Mouse (Mus musculus) thymus, postnatal 4 days (tissue): ENCODE results near the gene Wdr18.
A peak's percentile ranks its signal among the peaks of the same experiment; 100 is the strongest.

ENCODE experiments used
- DNase-seq: peaks from one replicate; pipeline ENCODE4 v3.0.0; 2021

Gene Wdr18

DNA sequence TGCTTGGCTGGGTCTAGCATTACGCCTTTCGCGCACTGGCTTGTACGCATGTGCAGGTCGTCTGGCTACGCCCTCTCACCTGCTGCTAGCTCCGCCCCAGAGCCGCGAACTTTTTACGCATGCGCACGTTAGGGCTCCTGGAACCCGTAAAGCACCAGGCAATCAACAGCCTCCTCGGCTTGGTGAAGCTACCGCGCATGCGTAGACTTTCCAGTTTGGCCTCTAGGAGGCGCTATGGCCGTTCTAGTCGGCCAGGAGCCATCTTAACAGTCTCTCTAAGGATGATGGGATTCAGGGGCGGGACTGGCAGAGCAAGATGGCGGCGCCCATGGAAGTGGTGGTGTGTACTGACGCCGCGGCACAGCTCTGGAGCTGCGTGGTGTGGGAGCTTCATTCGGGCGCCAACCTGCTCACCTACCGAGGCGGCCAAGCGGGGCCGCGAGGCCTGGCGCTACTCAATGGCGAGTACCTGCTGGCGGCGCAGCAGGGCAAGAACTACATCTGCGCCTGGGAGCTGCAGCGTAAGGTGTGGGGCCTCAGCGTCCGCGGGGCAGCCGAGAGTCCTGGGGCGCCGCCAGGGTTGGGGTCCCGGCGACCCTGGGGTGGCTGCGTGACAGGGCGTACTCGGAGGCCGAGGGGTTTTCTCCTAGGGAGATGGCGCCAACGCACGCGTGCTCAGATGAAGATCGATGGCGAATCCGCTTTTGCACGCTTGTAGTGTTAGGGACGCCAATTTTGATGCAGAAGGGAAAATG lies at the start of gene Wdr18:
Wdr18 (plus strand) TSS at position 306 of the 755 bp plus-strand sequence.
- DNase-seq = peak; percentile 99

DNA sequence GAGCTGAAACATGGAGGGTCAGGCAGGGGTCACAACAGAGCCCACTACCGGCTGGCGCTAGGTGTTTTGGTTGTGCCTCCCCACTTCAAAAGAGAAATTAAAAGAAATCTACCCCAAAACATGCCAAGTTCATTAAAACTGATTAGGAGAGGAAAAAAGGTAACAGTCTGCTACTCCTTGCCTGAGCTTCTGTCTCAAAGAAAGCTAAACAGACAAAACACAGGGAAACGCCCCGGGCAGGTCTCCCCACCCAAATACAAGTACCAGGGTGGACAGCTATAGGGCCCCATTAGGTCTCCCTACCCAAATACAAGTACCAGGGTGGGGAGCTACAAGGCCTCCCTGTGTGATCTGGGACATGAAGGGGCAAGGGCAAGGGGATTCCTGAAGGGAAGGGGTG lies 49.4 kb upstream of the Wdr18 start, which contains the start of gene Gm26602:
Gm26602 (plus strand) TSS at position 301 of the 400 bp plus-strand sequence.
- no peak for DNase-seq

DNA sequence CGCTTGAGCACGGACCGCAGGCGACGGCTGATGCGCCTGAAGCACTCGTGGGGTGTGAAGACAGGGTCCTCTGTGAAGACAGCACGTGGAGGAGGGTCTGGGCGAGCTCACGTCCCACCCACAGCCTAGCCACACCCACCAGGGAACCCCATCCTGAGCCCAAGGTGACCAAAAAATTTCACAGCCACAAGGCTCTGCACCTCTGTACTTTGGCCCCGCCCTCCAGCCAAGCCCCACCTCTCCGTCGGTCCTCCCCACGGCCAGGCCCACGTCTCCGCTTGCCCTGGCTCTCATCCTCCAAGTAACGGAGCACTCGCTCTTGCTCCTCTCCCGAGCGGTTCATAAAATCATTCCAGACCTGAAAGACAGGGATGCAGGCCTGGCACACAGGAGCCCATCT lies 47.5 kb upstream of the Wdr18 start:
- DNase-seq = no peak

DNA sequence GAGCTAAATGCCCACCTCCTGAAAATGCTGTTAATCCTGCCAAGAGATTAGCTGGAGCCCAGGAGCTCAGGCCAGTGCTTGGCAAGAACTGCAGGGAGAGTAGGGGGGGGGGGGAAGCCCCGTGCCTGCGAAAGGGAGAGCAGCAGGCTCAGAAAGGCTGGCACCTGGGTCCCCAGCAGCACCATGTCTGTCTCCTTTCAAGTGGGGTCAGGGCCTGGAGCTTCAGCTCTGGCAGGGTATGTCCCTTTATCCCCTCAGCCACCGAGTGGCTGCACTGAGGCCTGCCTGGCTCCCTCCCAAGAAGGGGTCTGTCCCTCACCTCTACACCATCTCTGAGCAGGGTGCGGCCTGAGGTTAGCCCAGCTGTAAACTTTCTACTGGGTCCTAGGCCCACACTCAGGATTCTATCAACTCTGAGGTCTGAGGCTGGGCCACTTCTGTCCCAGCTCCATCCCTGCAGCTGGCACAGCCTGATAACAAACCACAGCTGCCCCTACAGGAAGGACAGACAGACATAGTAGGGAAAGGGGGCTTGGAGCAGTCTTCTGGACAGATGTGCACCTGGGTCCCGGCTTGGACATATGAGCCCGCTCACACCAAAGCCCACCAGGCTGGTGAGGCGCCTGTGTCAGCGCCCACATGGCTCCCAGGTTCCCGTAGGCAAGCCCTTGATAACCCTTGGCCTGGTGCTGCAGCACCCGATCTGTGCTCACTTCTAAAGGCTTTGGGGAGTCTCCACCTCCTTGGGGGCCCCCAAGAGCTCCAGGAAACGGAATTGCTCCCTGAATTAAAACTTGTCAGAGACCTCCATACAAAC lies 45.6 kb upstream of the Wdr18 start:
- DNase-seq = no peak

DNA sequence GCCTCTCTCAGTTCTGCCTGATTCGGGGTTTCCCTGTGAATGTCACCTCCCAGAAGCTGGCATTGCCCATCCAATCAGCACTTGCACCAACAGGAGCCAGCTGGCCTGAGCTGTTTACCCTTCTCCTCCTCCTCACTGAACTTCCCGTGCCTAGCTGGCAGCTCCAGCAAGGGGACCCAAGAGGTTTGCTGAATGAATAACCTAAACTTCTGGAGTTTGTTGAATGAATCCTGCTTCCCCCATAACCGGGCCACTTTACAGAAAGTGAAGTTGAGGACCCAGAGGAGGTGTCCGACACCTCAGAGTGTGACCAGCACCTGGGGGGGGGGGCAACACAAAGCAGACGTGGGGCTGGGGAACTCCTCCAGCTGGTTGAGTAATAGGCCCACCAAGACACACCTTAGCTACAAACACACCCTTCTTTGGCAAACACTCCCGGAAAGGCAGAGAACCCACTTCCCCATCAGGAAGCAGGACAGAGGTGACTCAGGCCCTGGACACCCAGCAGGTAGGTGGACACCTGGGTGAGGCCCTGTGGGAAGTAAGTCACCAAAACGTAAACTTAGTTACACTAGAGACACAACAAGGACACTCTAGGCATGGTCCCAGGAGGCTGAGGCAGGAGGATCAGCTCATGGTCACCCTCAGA lies 44.9 kb upstream of the Wdr18 start:
- no peak for DNase-seq

DNA sequence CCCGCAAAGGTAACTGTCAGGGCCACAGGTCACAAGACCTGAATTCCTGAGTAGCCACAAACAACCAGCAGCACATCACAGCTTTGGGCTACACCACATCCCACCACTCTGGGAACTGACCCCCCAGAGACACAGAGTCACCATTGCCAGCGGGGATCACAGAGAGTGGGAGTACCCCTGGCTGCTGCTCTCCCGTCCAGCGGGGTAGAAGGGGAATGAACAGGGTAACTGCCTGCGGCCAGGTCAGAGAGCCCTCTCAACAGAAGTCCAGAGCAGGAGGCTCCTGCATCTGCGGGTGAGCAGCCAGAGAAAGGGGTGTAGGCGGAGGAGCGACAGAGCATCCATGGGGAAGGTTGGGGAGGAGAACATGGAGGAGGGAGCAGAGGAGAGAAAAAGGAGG lies 43.9 kb upstream of the Wdr18 start:
- DNase-seq = no peak

DNA sequence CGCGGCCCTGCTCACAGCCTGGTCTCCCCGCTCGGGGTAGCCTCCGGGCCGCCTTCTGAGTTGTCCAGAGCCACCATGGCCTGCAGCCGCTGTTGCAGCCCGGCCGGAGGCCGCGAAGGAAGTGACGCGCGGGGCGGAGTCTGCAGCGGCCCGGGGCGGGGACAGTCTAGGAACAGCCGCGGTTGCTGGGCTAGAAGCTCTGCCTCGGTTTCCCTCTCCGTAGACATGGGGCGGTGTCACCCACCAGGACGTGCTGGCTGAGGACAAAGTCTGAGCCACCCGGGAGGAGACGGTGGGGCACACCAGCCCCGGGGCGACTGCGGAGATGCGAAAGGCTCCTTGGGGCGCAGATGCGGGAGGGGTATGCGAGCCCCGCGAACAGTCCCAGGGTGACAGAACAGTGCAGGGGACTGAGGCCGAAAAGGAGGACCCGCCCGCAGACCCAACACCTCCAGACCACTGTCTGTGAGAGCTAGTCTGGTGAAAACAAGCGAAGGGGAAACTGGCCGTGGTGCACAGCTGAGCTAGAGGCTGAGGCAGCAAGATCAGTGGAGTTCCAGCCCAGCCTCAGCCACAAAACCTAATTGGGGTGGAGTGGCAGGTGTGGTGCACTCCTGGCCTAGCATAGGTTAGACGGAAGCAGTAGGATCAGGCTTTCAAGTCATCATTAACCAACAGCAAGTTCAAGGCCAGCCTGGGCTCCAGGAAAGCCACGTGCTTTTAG lies 43.0 kb upstream of the Wdr18 start, which contains the start of gene Kiss1r:
Kiss1r (plus strand) TSS at position 164 of the 724 bp plus-strand sequence.
- peak; percentile 93 for DNase-seq

DNA sequence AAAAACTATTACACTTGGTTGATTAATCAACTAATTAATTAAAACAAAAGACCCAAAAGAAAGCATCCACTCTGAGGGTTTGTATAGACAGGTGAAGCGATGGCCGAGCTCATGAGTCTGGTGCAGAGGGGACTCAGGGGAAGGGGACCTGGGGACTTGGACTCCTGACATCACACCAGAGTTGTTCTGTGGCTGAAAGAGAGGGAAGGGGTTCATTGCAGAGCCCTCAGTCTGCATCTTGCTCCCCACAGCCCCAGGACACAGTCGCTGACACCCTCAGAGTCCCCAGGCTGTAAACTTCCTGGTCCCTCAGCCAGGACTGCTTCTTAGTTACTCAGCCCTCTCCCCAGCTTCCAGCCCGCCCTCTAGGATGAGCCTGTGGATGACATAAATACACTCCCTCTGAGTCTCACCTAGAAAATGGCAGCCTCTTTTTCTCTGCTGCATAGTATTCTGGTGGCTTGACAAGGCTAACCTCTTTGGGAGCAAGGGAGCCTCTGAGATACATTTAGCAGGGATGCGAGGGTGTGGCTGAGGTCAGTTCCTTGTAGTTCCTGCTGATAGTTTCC lies 42.3 kb upstream of the Wdr18 start:
- DNase-seq = no peak

DNA sequence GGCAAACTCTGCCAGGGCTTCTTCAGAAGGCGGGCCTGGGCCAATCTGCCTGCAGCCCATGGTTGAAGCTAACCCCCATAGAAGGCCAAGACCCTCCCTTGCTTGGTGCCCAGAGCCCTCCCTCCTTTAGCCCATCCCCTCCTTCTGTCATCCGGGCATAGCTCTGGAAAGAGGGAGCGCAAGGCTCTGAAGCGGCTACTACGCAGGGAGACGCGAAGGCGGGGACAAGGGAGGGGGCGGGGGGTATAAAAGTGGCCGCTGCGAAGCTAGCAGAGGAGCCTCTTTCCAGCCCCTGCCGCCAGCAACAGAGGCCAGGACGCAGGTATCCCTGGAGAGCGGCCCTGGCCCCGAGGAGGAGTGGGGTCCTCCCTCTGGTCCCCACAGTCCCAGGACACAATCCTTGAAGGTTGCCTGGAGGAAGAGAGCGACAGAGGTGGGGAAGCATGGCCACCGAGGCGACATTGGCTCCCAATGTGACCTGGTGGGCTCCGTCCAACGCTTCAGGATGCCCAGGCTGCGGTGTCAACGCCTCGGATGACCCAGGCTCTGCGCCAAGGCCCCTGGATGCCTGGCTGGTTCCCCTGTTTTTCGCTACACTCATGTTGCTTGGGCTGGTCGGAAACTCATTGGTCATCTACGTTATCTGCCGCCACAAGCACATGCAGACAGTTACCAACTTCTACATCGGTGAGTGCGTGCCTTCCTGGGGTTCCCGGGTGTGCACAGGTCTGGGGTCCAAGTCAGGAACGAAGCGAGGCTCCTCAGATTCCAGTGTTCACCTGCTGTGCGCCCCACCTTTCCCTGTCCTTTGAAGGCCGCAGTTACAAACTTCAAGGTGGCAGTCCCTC lies 41.5 kb upstream of the Wdr18 start:
- no peak for DNase-seq

DNA sequence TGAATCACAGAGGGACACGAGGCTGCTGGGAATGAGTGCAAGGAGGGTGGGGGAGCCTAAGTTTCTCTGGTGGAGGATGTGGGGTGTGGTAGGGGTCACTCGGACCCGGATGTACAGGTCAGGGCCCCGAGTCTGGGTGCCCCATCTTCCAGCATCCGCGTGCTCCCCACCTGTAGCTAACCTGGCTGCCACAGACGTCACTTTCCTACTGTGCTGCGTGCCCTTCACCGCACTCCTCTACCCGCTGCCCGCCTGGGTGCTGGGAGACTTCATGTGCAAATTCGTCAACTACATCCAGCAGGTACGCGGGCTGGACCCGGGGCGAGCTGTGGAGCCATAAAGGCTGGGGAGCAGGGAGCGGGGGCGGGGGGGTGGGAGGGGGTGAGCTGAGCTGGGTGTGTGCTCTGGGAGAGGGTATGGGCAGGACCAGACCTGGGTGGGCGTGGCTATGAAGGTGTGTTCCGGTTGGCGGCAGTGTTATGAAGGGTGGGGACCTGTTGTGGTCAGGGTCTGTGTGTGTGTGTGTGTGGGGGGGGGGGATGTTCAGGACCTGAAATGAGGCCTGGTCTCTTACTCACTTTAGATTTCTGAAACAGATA lies 40.6 kb upstream of the Wdr18 start:
- DNase-seq = peak; percentile 64

DNA sequence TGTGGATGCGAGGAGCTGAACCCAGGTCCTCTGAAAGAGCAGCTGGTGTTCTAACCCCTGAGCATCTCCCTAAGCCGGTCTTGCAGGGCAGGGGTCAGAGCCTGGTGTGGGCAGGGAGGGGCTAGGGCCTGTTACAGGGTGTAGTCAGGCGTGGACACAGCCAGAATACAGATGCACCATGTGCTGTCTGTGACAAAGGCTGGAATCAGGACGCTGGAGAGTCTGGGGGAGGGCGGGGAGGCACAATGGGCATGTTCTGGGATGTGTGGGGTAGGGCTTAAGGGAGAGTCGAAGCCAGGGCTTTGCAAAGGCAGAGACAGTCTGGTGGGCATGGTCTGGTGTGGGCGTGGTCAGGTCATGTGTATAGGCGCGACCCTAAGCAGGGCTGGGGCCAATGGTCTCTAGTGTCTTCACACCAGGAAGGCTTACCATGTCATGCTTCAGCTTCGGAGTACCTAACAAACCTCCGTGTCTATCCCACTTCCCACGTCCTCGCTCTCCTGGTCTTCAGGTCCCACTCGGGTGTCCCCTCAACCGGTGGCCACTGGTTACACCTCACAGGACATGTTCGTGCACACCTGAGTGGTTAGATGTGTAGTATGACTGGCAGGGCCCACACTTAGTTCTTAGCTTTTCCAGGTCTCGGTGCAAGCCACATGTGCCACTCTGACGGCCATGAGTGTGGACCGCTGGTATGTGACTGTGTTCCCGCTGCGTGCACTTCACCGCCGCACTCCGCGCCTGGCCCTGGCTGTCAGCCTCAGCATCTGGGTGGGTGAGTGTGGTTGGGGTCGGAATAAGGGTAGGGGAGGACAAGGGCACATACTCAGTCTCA lies 39.7 kb upstream of the Wdr18 start:
- no peak for DNase-seq

DNA sequence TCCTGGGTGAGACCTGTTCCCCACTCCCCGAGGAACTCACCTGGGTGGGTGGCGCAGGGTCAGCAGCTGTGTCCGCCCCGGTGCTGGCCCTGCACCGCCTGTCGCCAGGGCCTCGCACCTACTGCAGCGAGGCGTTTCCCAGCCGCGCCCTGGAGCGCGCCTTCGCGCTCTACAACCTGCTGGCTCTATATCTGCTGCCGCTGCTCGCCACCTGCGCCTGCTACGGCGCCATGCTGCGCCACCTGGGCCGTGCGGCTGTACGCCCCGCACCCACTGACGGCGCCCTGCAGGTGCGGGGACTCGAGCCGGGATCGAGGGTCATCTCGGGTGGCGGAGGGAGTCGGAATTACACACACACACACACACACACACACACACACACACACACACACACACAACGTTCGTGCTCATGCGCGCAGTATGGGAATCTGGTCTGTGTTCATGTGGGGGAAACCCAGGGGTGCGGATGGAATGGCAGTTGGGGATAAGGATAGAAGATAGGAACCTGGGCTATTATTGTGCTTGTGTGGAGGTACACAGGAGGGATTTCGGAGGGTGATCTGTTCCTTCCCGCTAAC lies 38.9 kb upstream of the Wdr18 start, which contains the start of gene R3hdm4:
R3hdm4 (minus strand) TSS at position 251 of the 578 bp plus-strand sequence.
- DNase-seq = peak; percentile 67

DNA sequence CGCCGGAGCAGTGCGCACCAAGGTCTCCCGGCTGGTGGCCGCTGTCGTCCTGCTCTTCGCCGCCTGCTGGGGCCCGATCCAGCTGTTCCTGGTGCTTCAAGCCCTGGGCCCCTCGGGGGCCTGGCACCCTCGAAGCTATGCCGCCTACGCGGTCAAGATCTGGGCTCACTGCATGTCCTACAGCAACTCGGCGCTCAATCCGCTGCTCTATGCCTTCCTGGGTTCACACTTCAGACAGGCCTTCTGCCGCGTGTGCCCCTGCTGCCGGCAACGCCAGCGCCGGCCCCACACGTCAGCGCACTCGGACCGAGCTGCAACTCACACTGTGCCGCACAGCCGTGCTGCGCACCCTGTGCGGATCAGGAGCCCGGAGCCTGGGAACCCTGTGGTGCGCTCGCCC lies 38.4 kb upstream of the Wdr18 start:
- DNase-seq = peak; percentile 49

DNA sequence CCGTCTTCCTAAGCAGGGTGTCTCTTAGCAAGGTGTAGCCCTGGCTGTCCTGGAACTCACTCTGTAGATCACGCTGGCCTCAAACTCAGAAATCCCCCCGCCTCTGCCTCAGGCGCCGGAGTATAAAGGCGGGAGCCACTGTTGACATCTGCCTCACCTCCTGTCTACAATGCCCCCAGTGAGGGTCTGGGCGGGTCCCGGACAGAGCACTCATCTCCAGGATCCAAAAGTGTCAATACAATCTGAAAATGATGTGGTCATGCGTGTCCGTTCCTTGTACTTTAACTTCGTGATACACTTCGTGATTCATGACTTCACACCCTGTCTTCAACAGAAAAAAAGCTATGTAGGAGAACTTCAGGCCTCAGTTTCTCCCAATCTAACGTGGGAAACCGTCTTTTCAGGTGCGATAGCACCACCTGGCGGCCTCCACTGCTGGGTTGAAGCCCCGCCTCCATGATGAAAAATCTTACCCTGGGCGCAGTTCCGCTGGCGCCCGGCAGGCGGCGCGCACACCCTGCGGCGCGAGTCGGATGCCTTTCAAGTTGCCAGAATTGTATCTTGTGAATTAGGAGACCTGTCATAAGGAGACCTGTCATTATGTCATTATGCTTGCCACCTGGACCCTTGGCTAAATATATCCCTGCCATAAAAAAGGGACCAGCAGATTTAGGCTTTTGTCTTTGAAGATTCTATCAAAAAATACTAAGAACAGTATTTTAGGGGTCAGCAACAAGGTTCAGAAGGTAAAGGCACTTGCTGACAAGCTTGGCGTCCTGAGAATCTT lies 34.8 kb upstream of the Wdr18 start:
- peak; percentile 97 for DNase-seq

DNA sequence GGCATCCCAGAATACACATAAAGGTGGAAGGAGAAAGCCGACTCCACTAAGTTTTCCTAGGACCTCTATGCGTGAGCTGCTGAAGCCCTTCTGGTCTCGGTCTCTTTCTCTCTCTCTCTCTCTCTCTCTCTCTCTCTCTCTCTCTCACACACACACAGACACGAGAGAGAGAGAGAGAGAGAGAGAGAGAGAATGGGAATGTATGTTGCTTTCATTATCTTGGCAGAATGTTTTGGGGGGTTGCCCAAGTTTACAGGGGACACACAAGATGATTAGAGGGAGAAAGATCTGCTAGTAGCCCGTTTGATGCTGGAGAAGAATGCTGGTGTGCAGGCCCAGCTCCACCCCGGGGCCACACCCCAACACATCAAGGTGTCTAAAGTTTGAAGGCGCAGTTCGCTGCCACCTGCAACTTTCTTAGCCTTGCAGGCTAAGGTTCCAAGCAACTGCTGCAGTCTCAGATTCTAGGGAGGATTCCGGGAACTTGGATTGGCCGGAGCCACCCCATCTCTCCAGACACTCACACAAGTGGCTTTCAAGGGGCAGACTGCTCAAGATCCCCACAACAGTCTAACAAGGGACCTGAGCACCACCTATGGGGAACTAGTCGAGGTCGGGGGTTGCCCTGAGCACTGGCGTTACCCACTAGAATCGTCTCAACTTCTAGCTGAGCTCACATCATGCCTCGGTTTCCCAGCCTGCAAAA lies 34.0 kb upstream of the Wdr18 start:
- DNase-seq = peak; percentile 63

DNA sequence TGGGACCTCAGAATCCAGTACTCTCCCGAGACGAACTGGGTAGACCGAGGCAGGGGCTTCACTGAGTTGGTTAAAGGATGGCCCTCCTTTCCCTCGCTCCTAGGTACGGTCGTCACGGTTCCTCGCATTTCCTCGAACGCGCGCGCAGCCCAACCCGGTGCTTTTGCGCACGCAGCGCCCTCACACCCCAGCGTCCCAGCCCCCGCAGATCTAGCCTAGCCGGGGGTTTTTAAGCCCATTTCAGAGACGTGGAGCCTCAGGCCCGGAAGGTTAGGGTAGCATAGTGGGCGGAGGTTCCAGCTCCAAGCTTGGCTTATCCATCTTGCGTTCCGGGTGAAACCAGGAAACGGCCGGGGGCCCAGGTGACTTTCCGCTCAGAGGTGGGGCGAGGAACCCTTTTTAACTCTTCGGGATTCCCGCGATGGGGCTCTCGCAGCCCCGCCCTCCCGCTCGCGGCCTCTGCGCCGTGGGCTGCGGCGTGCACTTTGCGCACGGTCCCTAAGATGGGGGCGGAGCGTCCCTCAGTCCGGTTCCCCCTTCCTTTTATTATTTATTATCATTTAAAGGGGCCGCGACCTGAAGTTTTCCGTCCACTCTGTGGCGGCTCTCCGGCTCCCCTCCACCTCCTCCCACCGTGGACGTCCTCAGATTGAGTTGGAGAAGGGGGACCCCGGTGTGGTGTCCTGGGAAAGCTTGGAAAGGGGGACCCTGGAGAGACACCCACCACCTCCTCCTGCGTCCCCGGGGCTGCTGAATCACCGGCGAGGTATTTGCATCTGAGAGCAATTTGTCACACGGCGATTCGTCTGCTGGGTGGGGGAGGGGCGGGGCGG lies 33.2 kb upstream of the Wdr18 start, which contains the start of gene Arid3a:
Arid3a (plus strand) TSS at position 553 of the 833 bp plus-strand sequence.
- DNase-seq = peak; percentile 91
